Mouse (Mus musculus): ENCODE data around the gene Jdp2. TPM values are rescaled to one million over a fixed set of nuclear protein-coding genes. Genes with fewer than 3 reads are reported as not detected.
"Not testable (repeated sequence)": the region's sequence is repeated elsewhere in the genome, so short reads cannot be mapped to it uniquely, and the experiment has no call there.

The Jdp2 gene
- polyA plus RNA-seq, 1 experiment, result 55.9 TPM

GRCm38 (mm10) chr12:85640852-85641563, 42.2 kb downstream of the Jdp2 start:
- Histone ChIP-seq H3K4me3 (ENCODE audit: insufficient read depth, low read length) (no peak overlapping the region), H3K27ac (ENCODE audit: insufficient read depth, low read length) (no peak overlapping the region), H3K4me1 (ENCODE audit: control insufficient read depth, insufficient read depth, low read length) (peaks cover 6% of the 10 kb centered on the region; the same call in 1 of the 2 replicates)
- TF ChIP-seq POLR2A (IDR thresholded peaks at IDR 0.05; ENCODE audit: extremely low read depth, insufficient read depth, low read length), result no peak
- TF ChIP-seq CTCF (IDR thresholded peaks at IDR 0.05; ENCODE audit: extremely low read depth, insufficient read depth, low read length), result no peak

GRCm38 (mm10) chr12:85641564-85641931, 42.7 kb downstream of the Jdp2 start:
- no peak overlapping the region for H3K27ac ChIP-seq (ENCODE audit: insufficient read depth, low read length)

GRCm38 (mm10) chr12:85643735-85644134, 44.9 kb downstream of the Jdp2 start:
- Histone ChIP-seq H3K4me1 (ENCODE audit: control insufficient read depth, insufficient read depth, low read length) (peaks cover 6% of the 10 kb centered on the region; the same call in 1 of the 2 replicates), H3K4me3 (ENCODE audit: insufficient read depth, low read length) (no peak overlapping the region), H3K27ac (ENCODE audit: insufficient read depth, low read length) (no peak overlapping the region)
- TF ChIP-seq CTCF (IDR thresholded peaks at IDR 0.05; ENCODE audit: extremely low read depth, insufficient read depth, low read length) (no peak), POLR2A (IDR thresholded peaks at IDR 0.05; ENCODE audit: extremely low read depth, insufficient read depth, low read length) (no peak)

More at GRCm38 (mm10) chr12:85641564-85641931, 42.7 kb downstream of the Jdp2 start:
- H3K4me3 ChIP-seq (ENCODE audit: insufficient read depth, low read length), result no peak overlapping the region
- H3K4me1 ChIP-seq (ENCODE audit: control insufficient read depth, insufficient read depth, low read length), result peaks cover 6% of the 10 kb centered on the region; the same call in 1 of the 2 replicates
- TF ChIP-seq CTCF (IDR thresholded peaks at IDR 0.05; ENCODE audit: extremely low read depth, insufficient read depth, low read length), result no peak
- TF ChIP-seq POLR2A (IDR thresholded peaks at IDR 0.05; ENCODE audit: extremely low read depth, insufficient read depth, low read length), result no peak

- TF ChIP-seq POLR2A (IDR thresholded peaks at IDR 0.05; ENCODE audit: extremely low read depth, insufficient read depth, low read length) (no peak), CTCF (IDR thresholded peaks at IDR 0.05; ENCODE audit: extremely low read depth, insufficient read depth, low read length) (peak; percentile 43; the same call in 1 of the 2 replicates)
- H3K4me3 ChIP-seq (ENCODE audit: insufficient read depth, low read length), result no peak overlapping the region
- H3K27ac ChIP-seq (ENCODE audit: insufficient read depth, low read length), result no peak overlapping the region
- H3K4me1 ChIP-seq (ENCODE audit: control insufficient read depth, insufficient read depth, low read length), result peaks cover 6% of the 10 kb centered on the region; the same call in 1 of the 2 replicates
Measured at GRCm38 (mm10) chr12:85645664-85646063, 46.8 kb downstream of the Jdp2 start.

- TF ChIP-seq CTCF (IDR thresholded peaks at IDR 0.05; ENCODE audit: extremely low read depth, insufficient read depth, low read length), result peak; percentile 44
- no peak for TF ChIP-seq POLR2A (IDR thresholded peaks at IDR 0.05; ENCODE audit: extremely low read depth, insufficient read depth, low read length)
Measured at GRCm38 (mm10) chr12:85647346-85647745, 48.5 kb downstream of the Jdp2 start.

GRCm38 (mm10) chr12:85647955-85648354, 49.1 kb downstream of the Jdp2 start:
- Histone ChIP-seq H3K4me1 (ENCODE audit: control insufficient read depth, insufficient read depth, low read length) (no peaks in the 10 kb centered on the region), H3K27ac (ENCODE audit: insufficient read depth, low read length) (no peak overlapping the region), H3K4me3 (ENCODE audit: insufficient read depth, low read length) (no peak overlapping the region)
- no peak for TF ChIP-seq CTCF (IDR thresholded peaks at IDR 0.05; ENCODE audit: extremely low read depth, insufficient read depth, low read length)
- TF ChIP-seq POLR2A (IDR thresholded peaks at IDR 0.05; ENCODE audit: extremely low read depth, insufficient read depth, low read length), result no peak

More at GRCm38 (mm10) chr12:85647346-85647745, 48.5 kb downstream of the Jdp2 start:
- no peak overlapping the region for H3K27ac ChIP-seq (ENCODE audit: insufficient read depth, low read length)
- H3K4me1 ChIP-seq (ENCODE audit: control insufficient read depth, insufficient read depth, low read length), result peaks cover 2% of the 10 kb centered on the region; the same call in 1 of the 2 replicates
- no peak overlapping the region for H3K4me3 ChIP-seq (ENCODE audit: insufficient read depth, low read length)

- H3K4me1 ChIP-seq (ENCODE audit: control insufficient read depth, insufficient read depth, low read length), result no peaks in the 10 kb centered on the region
- TF ChIP-seq POLR2A (IDR thresholded peaks at IDR 0.05; ENCODE audit: extremely low read depth, insufficient read depth, low read length) (no peak), CTCF (IDR thresholded peaks at IDR 0.05; ENCODE audit: extremely low read depth, insufficient read depth, low read length) (no peak)
- H3K4me3 ChIP-seq (ENCODE audit: insufficient read depth, low read length), result no peak overlapping the region
- no peak overlapping the region for H3K27ac ChIP-seq (ENCODE audit: insufficient read depth, low read length)
Measured at GRCm38 (mm10) chr12:85659319-85659718, 60.5 kb downstream of the Jdp2 start.

- Histone ChIP-seq H3K4me3 (ENCODE audit: insufficient read depth, low read length) (no peak overlapping the region), H3K27ac (ENCODE audit: insufficient read depth, low read length) (no peak overlapping the region), H3K4me1 (ENCODE audit: control insufficient read depth, insufficient read depth, low read length) (no peaks in the 10 kb centered on the region)
- no peak for TF ChIP-seq CTCF (IDR thresholded peaks at IDR 0.05; ENCODE audit: extremely low read depth, insufficient read depth, low read length)
- no peak for TF ChIP-seq POLR2A (IDR thresholded peaks at IDR 0.05; ENCODE audit: extremely low read depth, insufficient read depth, low read length)
Measured at GRCm38 (mm10) chr12:85660855-85661254, 62.0 kb downstream of the Jdp2 start.

- not testable (repeated sequence) for H3K4me3 ChIP-seq (ENCODE audit: insufficient read depth, low read length); H3K27ac ChIP-seq (ENCODE audit: insufficient read depth, low read length); H3K4me1 ChIP-seq (ENCODE audit: control insufficient read depth, insufficient read depth, low read length)
Measured at GRCm38 (mm10) chr12:85662232-85662631, 63.4 kb downstream of the Jdp2 start.

GRCm38 (mm10) chr12:85662896-85663295, 64.1 kb downstream of the Jdp2 start:
- peak; percentile 81 for TF ChIP-seq CTCF (IDR thresholded peaks at IDR 0.05; ENCODE audit: extremely low read depth, insufficient read depth, low read length)
- no peak for TF ChIP-seq POLR2A (IDR thresholded peaks at IDR 0.05; ENCODE audit: extremely low read depth, insufficient read depth, low read length)
- Histone ChIP-seq H3K4me1 (ENCODE audit: control insufficient read depth, insufficient read depth, low read length) (no peaks in the 10 kb centered on the region), H3K27ac (ENCODE audit: insufficient read depth, low read length) (no peak overlapping the region), H3K4me3 (ENCODE audit: insufficient read depth, low read length) (no peak overlapping the region)

All from cortical plate, adult 2 months (tissue).